Mouse (Mus musculus) left cerebral cortex, adult 9 months (tissue): ENCODE measurements around the gene Rasgef1c.

Experiments
- DNase-seq, 2 experiments: peaks; one replicate each; pipeline ENCODE4 v3.0.0; 2022; ENCODE audit warnings: low spot score in 2 of 2

Gene Rasgef1c

GRCm38 (mm10) chr11:50022085-50022484, 120.5 kb downstream of the Rasgef1c start:
- DNase-seq = no peak

DNA sequence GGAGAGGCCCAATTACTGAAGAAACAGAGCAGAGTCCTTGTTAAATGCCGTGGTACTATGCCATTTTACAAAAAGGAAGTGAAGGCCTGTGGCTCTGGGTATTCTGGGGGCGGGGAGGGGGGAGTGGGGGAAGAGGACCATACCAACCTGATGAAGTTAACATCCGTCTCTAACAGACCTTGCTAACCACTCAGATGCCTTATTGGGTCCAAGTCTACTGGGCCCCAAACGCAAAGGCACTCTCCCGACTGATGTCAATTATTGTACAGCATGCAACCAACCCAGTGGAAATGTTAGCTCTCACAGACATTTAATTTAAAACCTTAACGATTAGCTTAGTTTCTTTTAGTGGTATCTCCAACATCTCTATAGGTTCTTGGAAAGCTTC, 122.8 kb downstream of the Rasgef1c start:
- DNase-seq = no peak

- peak; percentile 83 to 94 for DNase-seq
Observed at GRCm38 (mm10) chr11:50024833-50025720, 123.4 kb downstream of the Rasgef1c start, which contains the start of gene Rnf130. TSS of gene Rnf130 (plus strand) at chr11:50025346.

DNA sequence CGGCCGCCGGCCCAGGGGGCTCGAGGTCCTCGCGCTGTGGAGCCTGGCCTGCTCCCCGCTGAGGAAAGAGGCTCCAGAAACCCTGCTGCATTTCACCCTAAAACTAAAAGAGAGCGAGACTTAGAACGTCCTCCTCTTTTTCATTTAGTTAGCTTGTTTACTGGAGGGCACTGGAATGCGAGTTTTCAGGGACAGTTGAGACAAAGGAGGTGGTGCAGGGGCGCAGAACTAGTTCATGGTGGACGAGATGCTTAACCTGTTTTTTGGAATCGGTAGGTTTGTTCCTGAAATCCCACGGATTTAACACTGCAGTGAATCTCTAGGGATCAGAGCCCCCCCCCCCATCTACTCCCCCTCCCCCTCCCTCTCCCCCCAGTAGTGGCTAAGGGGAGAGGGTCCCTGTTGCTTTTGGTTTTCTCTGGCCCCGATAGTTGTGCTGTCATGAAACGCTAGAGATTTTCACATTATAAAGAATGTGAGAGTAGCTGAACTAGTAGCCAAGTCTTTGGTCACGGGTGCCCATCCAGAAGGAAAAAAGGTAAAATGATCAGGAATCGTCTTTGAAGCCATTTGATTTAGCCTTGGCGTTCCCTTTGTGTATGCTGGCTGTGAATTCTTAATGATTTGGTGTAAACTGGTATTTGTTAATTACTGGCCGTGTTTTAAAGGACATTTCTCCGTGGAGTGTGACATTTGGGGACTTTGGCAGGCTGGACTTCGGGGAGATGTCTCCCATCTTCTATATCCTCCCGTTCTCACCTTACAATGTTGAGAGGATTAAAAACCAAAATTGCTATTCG, 124.3 kb downstream of the Rasgef1c start:
- peak in 1 of 2 experiments; percentile 9 for DNase-seq

DNA sequence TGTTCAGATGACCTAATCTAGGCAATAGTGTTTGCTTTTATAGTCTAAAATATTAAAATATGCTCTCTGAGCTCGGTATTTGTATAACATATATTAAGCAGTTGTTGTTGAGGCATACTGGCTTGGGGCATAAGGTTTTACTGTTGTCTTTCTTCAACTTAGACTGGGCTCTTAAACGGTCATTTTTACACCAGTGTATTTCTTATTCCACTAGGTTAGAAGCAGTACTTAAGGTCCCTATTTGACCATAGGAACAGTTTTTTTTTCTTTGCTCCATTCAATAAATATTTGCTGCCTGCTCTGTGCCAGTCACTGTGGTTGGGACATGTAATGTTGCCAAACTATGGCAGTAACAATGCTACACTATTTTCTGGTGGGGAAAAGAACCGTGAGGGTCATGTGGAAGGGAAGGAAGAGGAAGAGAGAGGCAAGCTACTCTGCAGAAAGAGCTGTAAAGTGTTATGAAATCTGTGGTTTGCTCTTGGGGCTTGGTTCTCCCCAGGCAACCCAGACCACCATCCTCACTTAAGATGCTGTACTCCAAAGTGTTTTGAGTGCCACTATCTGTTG, 125.0 kb downstream of the Rasgef1c start:
- DNase-seq = no peak

DNA sequence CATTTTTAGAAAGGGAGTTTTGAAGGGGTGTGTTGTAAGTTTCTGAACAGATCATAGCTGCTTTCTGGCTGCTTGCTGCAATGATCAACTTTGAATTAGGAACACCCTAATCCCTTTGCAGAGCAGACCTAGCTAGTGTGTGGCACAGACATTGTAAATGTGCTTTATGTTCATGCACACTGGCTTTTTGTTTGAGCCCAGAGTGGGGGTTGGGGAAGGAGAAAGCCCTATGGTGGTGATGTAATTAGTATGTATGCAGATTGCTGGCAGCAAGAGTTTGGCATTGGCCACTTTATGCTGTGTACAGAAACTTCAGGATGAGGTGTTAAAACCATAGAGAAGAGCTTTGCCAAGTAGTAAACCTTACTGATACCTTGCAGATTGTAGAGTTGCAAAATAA, 126.8 kb downstream of the Rasgef1c start:
- DNase-seq = no peak
